24 mouse cellular contexts compared by ENCODE assay signal in genomic region chr7:115776736-115777135, GRCm38 (mm10).
DNase-seq lines count a peak whose midpoint lies in the region; ATAC-seq and TF ChIP-seq lines count a peak whose summit lies in the region.
"Had no signal": no experiment of that assay in that cellular context is flagged by ENCODE, and none has a peak within 500 bp of the region (broad histone marks: within the 10 kb centered on the region; RNA-seq: fewer than 3 reads in every experiment).

No protein-coding gene starts in this region.

- no peak overlapping the region for H3K4me3 ChIP-seq in forebrain, embryonic 10.5 days
- no peak overlapping the region for H3K4me3 ChIP-seq in forebrain, embryonic 15.5 days
- no peak overlapping the region for H3K4me3 ChIP-seq in lung, embryonic 14.5 days (ENCODE audit: low read depth, low read length)
- H3K4me3 ChIP-seq in midbrain, embryonic 10.5 days = no peak overlapping the region
- no peak overlapping the region for H3K4me3 ChIP-seq in midbrain, postnatal 0 days (ENCODE audit: low read depth, low read length)
- H3K4me3 ChIP-seq: embryonic facial prominence, embryonic 13.5 days; heart, embryonic 15.5 days; limb, embryonic 13.5 days; liver, embryonic 13.5 days; myocyte had no signal

- 66% methylated on average over 7 of the region's 7 CpGs for WGBS in forebrain, embryonic 10.5 days
- 44% methylated on average over 7 of the region's 7 CpGs for WGBS in forebrain, embryonic 15.5 days
- 54% methylated on average over 7 of the region's 7 CpGs for WGBS in lung, embryonic 14.5 days
- 49% methylated on average over 7 of the region's 7 CpGs for WGBS in midbrain, embryonic 10.5 days
- WGBS in midbrain, postnatal 0 days = 33% methylated on average over 7 of the region's 7 CpGs

- H3K9me3 ChIP-seq in forebrain, embryonic 10.5 days = no peaks in the 10 kb centered on the region
- no peaks in the 10 kb centered on the region for H3K9me3 ChIP-seq in forebrain, embryonic 15.5 days
- H3K9me3 ChIP-seq in lung, embryonic 14.5 days (ENCODE audit: low read depth, low read length) = no peaks in the 10 kb centered on the region
- H3K9me3 ChIP-seq in midbrain, embryonic 10.5 days (replicated peaks) = 0 out of 2 replicates have a peak, but pooled peaks cover 3% of the 10 kb centered on the region
- H3K9me3 ChIP-seq in midbrain, postnatal 0 days (ENCODE audit: low read length) = no peaks in the 10 kb centered on the region
- H3K9me3 ChIP-seq: embryonic facial prominence, embryonic 13.5 days; heart, embryonic 15.5 days; liver, embryonic 13.5 days had no signal

- H3K4me1 ChIP-seq in forebrain, embryonic 10.5 days = peaks cover 34% of the 10 kb centered on the region
- peaks cover 9% of the 10 kb centered on the region for H3K4me1 ChIP-seq in forebrain, embryonic 15.5 days
- H3K4me1 ChIP-seq in lung, embryonic 14.5 days (ENCODE audit: insufficient read depth) = no peaks in the 10 kb centered on the region
- peaks cover 23% of the 10 kb centered on the region for H3K4me1 ChIP-seq in midbrain, embryonic 10.5 days
- no peaks in the 10 kb centered on the region for H3K4me1 ChIP-seq in midbrain, postnatal 0 days (ENCODE audit: insufficient read depth, low read length)
- H3K4me1 ChIP-seq: embryonic facial prominence, embryonic 13.5 days; limb, embryonic 13.5 days had no signal

- no peak overlapping the region for H3K4me2 ChIP-seq in forebrain, embryonic 15.5 days (replicated peaks)
- H3K4me2 ChIP-seq in lung, embryonic 14.5 days = no peak overlapping the region
- peak overlapping the region; percentile 27 for H3K4me2 ChIP-seq in midbrain, postnatal 0 days (ENCODE audit: low read depth, low read length, poor library complexity, severe bottlenecking)
- H3K4me2 ChIP-seq: embryonic facial prominence, embryonic 13.5 days; heart, embryonic 15.5 days; limb, embryonic 13.5 days; liver, embryonic 13.5 days had no signal

- H3K27me3 ChIP-seq in forebrain, embryonic 10.5 days (ENCODE audit: poor library complexity, severe bottlenecking) = no peaks in the 10 kb centered on the region
- H3K27me3 ChIP-seq in forebrain, embryonic 15.5 days = no peaks in the 10 kb centered on the region
- no peaks in the 10 kb centered on the region for H3K27me3 ChIP-seq in lung, embryonic 14.5 days (ENCODE audit: insufficient read depth, low read length)
- no peaks in the 10 kb centered on the region for H3K27me3 ChIP-seq in midbrain, embryonic 10.5 days (ENCODE audit: low read depth, poor library complexity, severe bottlenecking)
- H3K27me3 ChIP-seq in midbrain, postnatal 0 days (ENCODE audit: insufficient read depth, low read length) = no peaks in the 10 kb centered on the region
- H3K27me3 ChIP-seq: embryonic facial prominence, embryonic 13.5 days; heart, embryonic 15.5 days; limb, embryonic 13.5 days; liver, embryonic 13.5 days; Patski had no signal

- no peak for DNase-seq in forebrain, embryonic 10.5 days (ENCODE audit: extremely low spot score, low spot score)
- DNase-seq in lung, embryonic 14.5 days = peak; percentile 25
- DNase-seq in lung, postnatal 36 days = no peak
- peak; percentile 19 for DNase-seq in midbrain, embryonic 10.5 days (ENCODE audit: low spot score)
- DNase-seq in midbrain, postnatal 0 days (ENCODE audit: low spot score) = no peak
- no peak for DNase-seq in kidney, adult 18-20 months
- DNase-seq in cerebellum, adult 9-11 months = no peak
- DNase-seq: adrenal gland, postnatal 10 days; cerebellum, adult 11 months; cerebellum, postnatal 25 days; gastrocnemius, postnatal 14 days; liver, embryonic 13.5 days; right cerebral cortex, postnatal 25 days; thymus, postnatal 4 days had no signal

- ATAC-seq in forebrain, embryonic 15.5 days (replicated peaks) = no peak
- ATAC-seq in lung, embryonic 14.5 days (ENCODE audit: insufficient read depth) = no peak
- no peak for ATAC-seq in midbrain, postnatal 0 days (ENCODE audit: low FRiP score)
- ATAC-seq: activated CD4-positive, CD25-positive, alpha-beta regulatory T cell, adult 4 months; CD4-positive, CD25-positive, alpha-beta regulatory T cell, adult 4 months; lung, postnatal 0 days; Patski had no signal

- H3K36me3 ChIP-seq in forebrain, embryonic 10.5 days (replicated peaks) = peaks cover 24% of the 10 kb centered on the region
- no peaks in the 10 kb centered on the region for H3K36me3 ChIP-seq in forebrain, embryonic 15.5 days
- H3K36me3 ChIP-seq in lung, embryonic 14.5 days (ENCODE audit: insufficient read depth) = no peaks in the 10 kb centered on the region
- H3K36me3 ChIP-seq in midbrain, embryonic 10.5 days = peaks cover 4% of the 10 kb centered on the region; the same call in 1 of the 2 replicates
- H3K36me3 ChIP-seq in midbrain, postnatal 0 days (ENCODE audit: insufficient read depth, low read length) = no peaks in the 10 kb centered on the region
- H3K36me3 ChIP-seq: heart, embryonic 15.5 days had no signal

- peak overlapping the region; percentile 68; the same call in 1 of the 2 replicates for H3K27ac ChIP-seq in forebrain, embryonic 10.5 days
- H3K27ac ChIP-seq in forebrain, embryonic 15.5 days (replicated peaks) = no peak overlapping the region
- no peak overlapping the region for H3K27ac ChIP-seq in lung, embryonic 14.5 days (ENCODE audit: low read depth)
- H3K27ac ChIP-seq in midbrain, embryonic 10.5 days (replicated peaks) = peak overlapping the region; percentile 72
- no peak overlapping the region for H3K27ac ChIP-seq in midbrain, postnatal 0 days (ENCODE audit: low read depth, low read length)
- H3K27ac ChIP-seq: embryonic facial prominence, embryonic 13.5 days; heart, embryonic 15.5 days; kidney, postnatal 0 days; limb, embryonic 13.5 days; liver, embryonic 13.5 days had no signal

- no peak for TF ChIP-seq CTCF in lung, embryonic 14.5 days (IDR thresholded peaks at IDR 0.05; ENCODE audit: low read depth)
- TF ChIP-seq CTCF in midbrain, postnatal 0 days (IDR thresholded peaks at IDR 0.05) = no peak

- no peak overlapping the region for H3K9ac ChIP-seq in forebrain, embryonic 15.5 days (replicated peaks)
- H3K9ac ChIP-seq in lung, embryonic 14.5 days = no peak overlapping the region
- H3K9ac ChIP-seq in midbrain, postnatal 0 days (replicated peaks; ENCODE audit: low read length, poor library complexity, severe bottlenecking) = no peak overlapping the region
- H3K9ac ChIP-seq: embryonic facial prominence, embryonic 13.5 days; heart, embryonic 15.5 days; limb, embryonic 13.5 days; liver, embryonic 13.5 days had no signal

Comparison
In these comparisons a context has a peak if more than half of its experiments do, and no peak if none do; other contexts are left out.
1. DNase-seq: peak in lung, embryonic 14.5 days (single experiment) and midbrain, embryonic 10.5 days (single experiment); none in forebrain, embryonic 10.5 days (single experiment), lung, postnatal 36 days (single experiment), midbrain, postnatal 0 days (single experiment), kidney, adult 18-20 months (single experiment) and cerebellum, adult 9-11 months (single experiment).
2. H3K27ac ChIP-seq: peak in forebrain, embryonic 10.5 days (single experiment) and midbrain, embryonic 10.5 days (single experiment); none in forebrain, embryonic 15.5 days (single experiment), lung, embryonic 14.5 days (single experiment) and midbrain, postnatal 0 days (single experiment).